Mouse (Mus musculus) liver, embryonic 14.5 days (tissue): ENCODE measurements around the gene AI413582. TPM values are rescaled to one million over a fixed set of nuclear protein-coding genes. Genes with fewer than 3 reads are reported as not detected.

Source experiments
- ATAC-seq: fragments of 200-750 bp; cut with Nextera tagmentation; 2 replicates; pipeline ENCODE4 v1.8.0; 2017; ENCODE audit warnings: moderate number of reproducible peaks, mild to moderate bottlenecking, moderate library complexity; ENCODE audit not compliant: insufficient read depth
- DNase-seq, 3 experiments: peaks; one replicate each; pipeline ENCODE4 v3.0.0-alpha.2; 2012 to 2013; ENCODE audit warnings: low read depth in 3 of 3, low spot score in 3 of 3
- H3K27ac ChIP-seq: fragments of 300-500 bp; sonication (generic); 2 replicates; pipeline ENCODE4 v1.5.1; 2014; ENCODE audit warnings: moderate library complexity, mild to moderate bottlenecking, control low read depth, inconsistent platforms
- H3K27me3 ChIP-seq: fragments of 300-500 bp; sonication (generic); 2 replicates; pipeline ENCODE4 v1.6.1; 2014; ENCODE audit warnings: mild to moderate bottlenecking, low read length, moderate library complexity; ENCODE audit not compliant: control insufficient read depth, insufficient read depth
- H3K36me3 ChIP-seq: fragments of 300-500 bp; sonication (generic); replicated peaks from 2 replicates; pipeline ENCODE4 v1.6.1; 2014; ENCODE audit warnings: low read depth; ENCODE audit not compliant: control insufficient read depth, insufficient read depth
- H3K4me1 ChIP-seq, 2 experiments: fragments of 200-500 bp in 1 of 2; fragments of 300-500 bp in 1 of 2; sonication (generic) in 1 of 2; replicated peaks; 2 replicates each; pipeline ENCODE4 v1.6.1; 2012 to 2014; ENCODE audit warnings: antibody characterized with exemption in 1 of 2, inconsistent platforms in 1 of 2, low read length in 1 of 2; ENCODE audit not compliant: control insufficient read depth in 2 of 2, insufficient read depth in 2 of 2
- H3K4me2 ChIP-seq: fragments of 300-500 bp; sonication (generic); 2 replicates; pipeline ENCODE4 v1.6.1; 2014; ENCODE audit warnings: low read depth, mild to moderate bottlenecking, control low read depth, moderate library complexity
- H3K4me3 ChIP-seq, 2 experiments: fragments of 200-500 bp in 1 of 2; fragments of 300-500 bp in 1 of 2; sonication (generic) in 1 of 2; 2 replicates each; pipeline ENCODE4 v1.5.1; 2012 to 2014; ENCODE audit warnings: low read depth in 2 of 2, low read length in 2 of 2, mild to moderate bottlenecking in 2 of 2, control low read depth in 1 of 2, inconsistent platforms in 1 of 2, moderate library complexity in 1 of 2; ENCODE audit not compliant: insufficient read depth in 1 of 2
- H3K9ac ChIP-seq: fragments of 300-500 bp; sonication (generic); replicated peaks from 2 replicates; pipeline ENCODE4 v1.6.1; 2014; ENCODE audit warnings: mild to moderate bottlenecking, control low read depth, moderate library complexity
- H3K9me3 ChIP-seq: fragments of 300-500 bp; sonication (generic); 2 replicates; pipeline ENCODE4 v1.6.1; 2016; ENCODE audit warnings: low read length, mixed read lengths; ENCODE audit not compliant: control insufficient read depth
- CTCF ChIP-seq: IDR thresholded peaks from 2 replicates; pipeline ENCODE4 v1.5.1; 2016; ENCODE audit warnings: antibody characterized with exemption, low read depth, control low read depth
- EP300 ChIP-seq: IDR thresholded peaks from 2 replicates; pipeline ENCODE4 v1.6.1; 2016; ENCODE audit warnings: antibody characterized with exemption, low read depth
- WGBS: fragments of 180-500 bp; shearing (Covaris S2); extraction: QIAGEN DNeasy Blood & Tissue Kit; methylation state at CpG from one replicate; pipeline ENCODE4 v1.1.7; 2014; ENCODE audit not compliant: insufficient replicate concordance; 5-methylcytosine and 5-hydroxymethylcytosine counted together
- polyA plus RNA-seq, 2 experiments: library from polyadenylated mRNA; depleted of rRNA in 1 of 2; stranded (reverse) in 1 of 2; unstranded in 1 of 2; fragments of >200 nt; fragmentation: Nextera tagmentation in 1 of 2; extraction: Ambion mirVana in 1 of 2; gene quantifications; 2 replicates each; pipeline versions ENCODE4 v1.2.1 to v1.2.3; 2012 to 2014

AI413582 gene
- polyA plus RNA-seq, 2 experiments = 9.9 to 18.9 TPM

DNA sequence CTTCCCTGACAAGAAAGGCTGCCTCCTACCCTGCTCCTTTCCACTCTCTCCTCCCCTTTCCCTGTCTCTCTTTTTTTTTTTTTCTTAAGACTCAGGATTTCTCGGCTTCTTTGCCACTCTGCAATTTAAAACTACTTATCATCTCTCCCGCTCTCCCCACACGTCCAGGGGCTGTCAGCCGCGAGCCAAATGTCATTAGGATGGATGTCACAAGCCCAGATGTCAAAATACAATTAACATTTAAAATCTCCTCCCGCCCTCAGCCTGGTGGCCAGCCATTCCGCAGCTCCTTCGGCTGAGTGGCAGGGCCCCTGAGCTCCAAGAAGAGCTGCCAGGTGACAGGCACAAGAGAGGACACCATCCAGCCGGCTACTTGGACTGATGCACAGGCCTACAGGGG, 47.3 kb downstream of the AI413582 start:
- Histone ChIP-seq H3K4me1 (no peaks in the 10 kb centered on the region), H3K9ac (no peak overlapping the region), H3K27ac (no peak overlapping the region), H3K4me2 (no peak overlapping the region), H3K36me3 (no peaks in the 10 kb centered on the region), H3K27me3 (peaks cover 37% of the 10 kb centered on the region), H3K4me3 (no peak overlapping the region), H3K9me3 (no peaks in the 10 kb centered on the region)
- WGBS = 45% methylated on average over 9 of the region's 9 CpGs
- ATAC-seq = no peak
- TF ChIP-seq CTCF (no peak), EP300 (no peak)
- no peak for DNase-seq

DNA sequence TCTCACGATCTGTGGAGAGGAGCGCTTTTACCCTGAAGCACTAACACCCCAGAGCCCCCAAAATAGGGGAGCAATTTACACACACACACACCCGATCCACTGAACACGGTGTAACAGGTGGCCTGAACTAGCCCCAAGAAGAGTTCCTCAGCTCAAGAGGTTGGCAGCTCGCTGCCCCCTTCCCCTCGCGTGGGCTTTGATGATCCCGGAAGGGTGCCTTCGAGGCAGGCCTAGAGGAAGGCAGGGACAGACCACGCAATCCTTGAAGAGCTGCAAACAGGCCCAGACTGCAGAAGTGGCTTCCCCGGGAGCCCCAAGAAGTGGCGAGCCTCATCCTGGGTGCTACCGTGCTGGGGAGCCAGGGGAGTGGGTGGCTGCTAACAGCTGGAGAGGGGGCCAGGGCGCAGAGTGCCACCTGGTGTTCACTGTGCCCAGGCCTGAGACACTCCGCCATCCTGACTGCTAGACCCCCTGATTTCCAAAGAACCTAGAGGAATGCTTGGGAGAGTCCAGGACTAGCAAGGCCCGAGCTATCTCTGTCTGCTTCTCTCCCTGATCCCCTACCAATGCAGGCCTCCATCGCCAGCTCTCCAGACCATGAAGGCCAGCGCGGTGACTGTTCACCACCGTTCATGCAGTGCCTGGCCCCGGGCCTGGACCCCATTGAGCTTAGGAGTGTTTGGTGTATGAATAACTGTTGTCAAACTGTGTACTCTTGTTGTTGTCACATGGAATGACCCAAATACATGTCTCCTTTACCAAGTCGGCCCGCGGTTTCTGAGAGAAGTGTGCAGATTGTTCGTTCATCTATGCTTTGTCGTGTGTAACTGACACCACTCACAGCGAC, 51.4 kb downstream of the AI413582 start:
- no peak overlapping the region for H3K27ac ChIP-seq
- WGBS = 27% methylated on average over 27 of the region's 27 CpGs
- TF ChIP-seq EP300 = no peak
- TF ChIP-seq CTCF = peak; percentile 37
- H3K4me2 ChIP-seq = no peak overlapping the region
- no peaks in the 10 kb centered on the region for H3K36me3 ChIP-seq
- no peak overlapping the region for H3K9ac ChIP-seq
- no peaks in the 10 kb centered on the region for H3K4me1 ChIP-seq
- no peaks in the 10 kb centered on the region for H3K9me3 ChIP-seq
- ATAC-seq (no peak), DNase-seq (no peak)
- H3K4me3 ChIP-seq = no peak overlapping the region
- H3K27me3 ChIP-seq = peaks cover 58% of the 10 kb centered on the region

Other genes with a start within 250 kb of the AI413582 start
- gene Grm4, start 44.4 kb downstream of the AI413582 start, polyA plus RNA-seq (2012; rRNA removed) = 0.01 and 0.04 TPM in 2 replicates
- gene Grm4, start 44.4 kb downstream of the AI413582 start, polyA plus RNA-seq (2014; fragmentation: Nextera tagmentation; extraction: Ambion mirVana) = not detected in 2 replicates
- gene Hmga1, start 9.3 kb downstream of the AI413582 start, polyA plus RNA-seq (2012; rRNA removed) = 149 and 182 TPM in 2 replicates
- 162 and 180 TPM in 2 replicates for gene Hmga1, start 9.3 kb downstream of the AI413582 start, polyA plus RNA-seq (2014; fragmentation: Nextera tagmentation; extraction: Ambion mirVana)
- gene Nudt3, start 57.7 kb upstream of the AI413582 start, polyA plus RNA-seq (2012; rRNA removed) = 15.3 and 20.9 TPM in 2 replicates
- gene Nudt3, start 57.7 kb upstream of the AI413582 start, polyA plus RNA-seq (2014; fragmentation: Nextera tagmentation; extraction: Ambion mirVana) = 10.3 and 10.7 TPM in 2 replicates
- not detected in 2 replicates for gene RPS10-NUDT3, start 69.5 kb upstream of the AI413582 start, polyA plus RNA-seq (2012; rRNA removed)
- gene RPS10-NUDT3, start 69.5 kb upstream of the AI413582 start, polyA plus RNA-seq (2014; fragmentation: Nextera tagmentation; extraction: Ambion mirVana) = not detected in 2 replicates
- gene Rps10, start 70.9 kb upstream of the AI413582 start, polyA plus RNA-seq (2012; rRNA removed) = 1,128 and 1,708 TPM in 2 replicates
- 697 and 712 TPM in 2 replicates for gene Rps10, start 70.9 kb upstream of the AI413582 start, polyA plus RNA-seq (2014; fragmentation: Nextera tagmentation; extraction: Ambion mirVana)
- 0.03 and 0.08 TPM in 2 replicates for gene Pacsin1, start 89.8 kb upstream of the AI413582 start, polyA plus RNA-seq (2012; rRNA removed)
- gene Pacsin1, start 89.8 kb upstream of the AI413582 start, polyA plus RNA-seq (2014; fragmentation: Nextera tagmentation; extraction: Ambion mirVana) = 0.14 TPM in 1 of 2 replicates, not detected in the other
- not detected in 2 replicates for gene Spdef, start 163.2 kb upstream of the AI413582 start, polyA plus RNA-seq (2012; rRNA removed)
- not detected in 2 replicates for gene Spdef, start 163.2 kb upstream of the AI413582 start, polyA plus RNA-seq (2014; fragmentation: Nextera tagmentation; extraction: Ambion mirVana)